Mouse (Mus musculus) mature B cell (primary cell): ENCODE results near the gene Plxnc1.

ENCODE experiments used
- in situ Hi-C: fragments of 300-500 bp; cut with MboI; formaldehyde crosslinking; loops from 2 replicates; pipeline ENCODE4 v1.14.3; 2019

Gene Plxnc1

DNA sequence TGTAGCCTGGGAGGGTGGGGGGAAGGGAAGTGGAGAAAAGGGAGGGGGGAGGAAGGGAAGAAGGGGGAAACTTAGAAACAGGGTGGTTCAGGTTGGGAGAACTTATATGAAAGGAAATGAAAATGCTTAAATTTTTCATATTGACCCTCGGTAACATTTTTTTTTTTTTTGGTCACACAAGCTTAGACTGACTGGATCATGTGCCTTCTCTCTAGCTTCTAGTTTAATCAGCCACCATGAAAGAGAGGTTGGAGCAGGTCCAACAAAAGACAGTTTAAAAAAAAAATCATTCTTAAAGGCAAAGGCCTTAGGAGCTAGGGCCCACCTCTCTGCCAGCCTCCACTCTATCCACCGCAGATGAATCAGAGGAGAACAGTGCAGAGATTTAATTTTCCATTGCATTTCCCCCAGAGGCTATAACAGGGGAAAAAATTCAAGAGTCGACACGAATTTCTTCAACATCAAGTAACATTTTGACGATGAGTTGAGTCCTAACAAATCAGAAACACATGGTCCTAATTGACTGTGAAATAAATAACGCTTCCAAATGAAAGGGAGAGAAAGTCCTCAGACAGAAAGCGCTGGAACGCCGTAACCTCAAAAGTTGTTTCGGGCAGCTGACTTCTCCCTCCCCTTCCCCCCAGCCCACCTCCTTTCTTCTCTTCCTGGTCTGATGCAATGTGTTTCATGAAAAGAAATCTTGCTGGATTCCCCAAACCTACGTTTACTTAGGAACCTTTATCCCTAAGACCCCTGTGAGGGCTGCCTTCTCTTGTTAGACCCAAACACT lies 120.5 kb downstream of the Plxnc1 start:
- in situ Hi-C loops: no loop called here

GRCm38 (mm10) chr10:94818781-94819665 lies 125.6 kb downstream of the Plxnc1 start:
- in situ Hi-C loops: no loop called here

DNA sequence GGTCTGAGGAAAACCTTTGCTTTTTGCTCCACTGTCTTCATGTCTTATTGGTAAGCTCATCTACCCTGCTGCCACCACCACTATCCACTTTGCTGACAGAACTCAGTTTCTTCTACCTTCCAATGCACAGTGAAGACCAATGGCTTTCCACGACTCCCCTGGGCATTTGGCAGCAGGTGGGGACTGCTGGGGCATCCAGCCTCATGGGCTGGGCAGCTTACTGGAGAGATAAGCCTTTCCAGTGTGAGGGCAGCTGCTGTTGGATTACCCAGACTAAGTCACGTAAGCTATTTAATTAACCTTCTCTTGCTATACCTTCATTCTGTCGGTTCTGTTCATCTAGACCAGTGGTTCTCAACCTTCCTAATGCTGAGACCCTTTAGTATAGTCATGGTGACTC lies 126.5 kb downstream of the Plxnc1 start:
- in situ Hi-C loops: no loop called here

DNA sequence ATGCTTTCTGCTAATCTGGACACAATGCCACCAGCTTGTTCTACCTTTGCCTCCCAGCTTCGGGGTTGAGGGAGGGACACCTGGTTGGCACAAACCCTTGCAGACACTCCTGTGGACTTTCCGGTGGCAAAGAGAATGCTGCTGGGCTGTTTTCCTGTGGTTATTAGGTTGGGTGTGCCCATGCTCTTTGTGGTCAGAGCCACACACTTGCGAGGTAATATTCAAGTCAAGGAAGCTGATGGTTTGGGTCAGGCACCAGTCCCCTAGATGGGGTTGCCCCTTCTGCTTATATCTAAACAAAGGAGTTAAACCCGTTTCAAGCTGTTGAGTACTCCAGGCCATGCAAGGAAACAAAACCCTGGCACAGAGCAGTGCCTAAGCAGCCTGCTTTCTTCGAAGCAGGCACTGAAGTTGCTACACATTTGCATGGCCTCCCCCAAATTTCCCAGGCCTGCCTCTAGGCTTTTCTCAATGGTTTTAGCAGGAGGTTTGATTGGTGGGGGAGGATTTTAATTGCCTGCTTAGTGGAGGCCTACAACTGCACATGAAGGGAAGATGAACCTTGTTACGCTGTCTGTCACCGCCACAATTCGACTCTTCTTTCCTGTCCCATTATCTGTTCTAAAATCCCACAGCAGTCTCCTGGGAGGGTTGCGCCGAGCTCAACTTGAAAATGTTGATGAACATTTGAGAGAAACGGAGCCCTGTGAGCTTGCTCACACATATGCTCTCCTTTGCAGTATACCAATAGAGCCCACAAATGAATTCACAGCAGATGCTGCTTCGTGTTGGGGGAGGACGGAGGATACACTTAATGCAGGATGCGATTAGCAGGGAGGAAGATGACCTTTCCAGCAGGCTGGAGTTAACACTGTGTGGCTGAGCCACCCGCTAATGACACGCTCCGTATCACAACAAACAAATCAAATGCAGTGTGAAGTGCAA lies 132.5 kb downstream of the Plxnc1 start:
- in situ Hi-C loops: no loop called here

DNA sequence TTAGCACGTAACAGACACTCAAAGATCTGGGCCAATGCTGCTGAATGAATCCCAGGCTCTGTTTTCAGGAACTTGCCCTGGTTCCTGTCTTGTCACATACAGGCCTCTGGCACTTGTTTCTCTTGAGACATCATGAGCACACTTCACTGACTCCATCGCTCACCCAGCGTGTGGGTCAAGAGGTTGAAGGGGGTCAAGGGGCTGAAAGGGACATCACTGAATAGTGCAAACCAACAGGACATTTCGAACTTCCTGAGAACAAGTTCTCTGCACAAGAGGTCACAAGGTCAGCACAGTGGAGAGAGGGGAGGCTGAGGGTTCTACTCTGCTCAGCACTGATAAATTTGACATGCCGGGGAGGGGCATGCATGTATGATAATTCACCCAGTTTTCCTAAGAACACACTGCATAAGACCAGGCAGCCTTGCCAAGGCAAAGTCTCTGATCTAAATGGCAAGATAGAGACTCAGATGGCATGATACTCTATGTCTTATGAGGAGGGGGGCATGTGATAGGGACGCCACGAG lies 134.6 kb downstream of the Plxnc1 start:
- in situ Hi-C loops: no loop called here

DNA sequence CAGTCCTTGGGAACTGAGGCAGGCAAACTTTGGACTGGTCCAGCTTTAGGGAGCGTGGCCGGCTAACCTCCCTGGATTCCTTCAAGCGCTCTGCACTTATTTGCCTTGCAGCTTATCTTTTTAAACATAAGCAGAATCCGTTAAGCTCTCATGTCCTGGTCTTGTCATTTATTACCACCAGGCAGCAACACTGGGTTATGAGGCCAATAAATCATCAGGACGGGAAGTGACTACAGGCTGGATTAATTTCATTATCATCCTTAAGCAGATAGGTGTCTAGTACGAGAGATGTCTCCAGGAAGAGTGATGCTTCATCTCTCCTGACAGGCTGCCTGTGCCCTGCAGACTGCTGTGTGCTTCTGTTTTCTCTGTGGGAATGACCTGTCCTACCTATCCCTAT lies 136.4 kb downstream of the Plxnc1 start:
- in situ Hi-C loops: no loop called here

DNA sequence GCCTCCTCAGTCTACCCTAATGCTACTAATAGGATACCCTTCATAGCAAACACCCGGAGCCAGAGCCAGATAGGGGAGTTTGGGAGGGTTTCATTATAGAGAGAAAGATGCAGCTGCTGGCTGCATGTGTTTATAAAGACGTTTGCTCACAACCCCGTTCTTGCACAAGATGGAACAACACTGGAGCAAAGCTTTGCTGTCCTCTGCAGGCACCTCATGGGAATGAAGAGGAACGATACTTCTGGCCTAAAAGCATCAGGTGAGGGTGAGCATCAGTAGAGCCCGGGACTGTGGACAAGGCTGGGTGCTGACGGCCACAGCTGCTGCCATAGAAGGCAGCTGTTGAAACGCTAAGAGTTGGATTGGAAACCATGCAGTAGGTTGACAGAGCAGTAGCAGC lies 137.3 kb downstream of the Plxnc1 start:
- in situ Hi-C loops: no loop called here

DNA sequence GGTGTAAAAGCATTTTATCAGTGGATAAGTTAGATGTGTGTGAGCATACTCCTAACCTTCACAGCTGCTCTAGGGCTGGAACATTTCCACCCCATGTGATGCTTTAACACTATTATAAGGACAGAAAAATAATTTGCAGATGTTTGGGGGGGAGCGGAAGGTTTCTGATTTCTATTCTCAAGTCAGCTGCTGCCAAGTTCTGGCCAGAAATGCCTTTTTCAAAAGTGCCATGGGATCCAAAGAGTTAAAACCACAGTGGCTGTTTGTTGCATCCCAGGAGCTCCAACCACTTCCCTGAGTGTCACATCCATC lies 139.8 kb downstream of the Plxnc1 start:
- in situ Hi-C loops: no loop called here

DNA sequence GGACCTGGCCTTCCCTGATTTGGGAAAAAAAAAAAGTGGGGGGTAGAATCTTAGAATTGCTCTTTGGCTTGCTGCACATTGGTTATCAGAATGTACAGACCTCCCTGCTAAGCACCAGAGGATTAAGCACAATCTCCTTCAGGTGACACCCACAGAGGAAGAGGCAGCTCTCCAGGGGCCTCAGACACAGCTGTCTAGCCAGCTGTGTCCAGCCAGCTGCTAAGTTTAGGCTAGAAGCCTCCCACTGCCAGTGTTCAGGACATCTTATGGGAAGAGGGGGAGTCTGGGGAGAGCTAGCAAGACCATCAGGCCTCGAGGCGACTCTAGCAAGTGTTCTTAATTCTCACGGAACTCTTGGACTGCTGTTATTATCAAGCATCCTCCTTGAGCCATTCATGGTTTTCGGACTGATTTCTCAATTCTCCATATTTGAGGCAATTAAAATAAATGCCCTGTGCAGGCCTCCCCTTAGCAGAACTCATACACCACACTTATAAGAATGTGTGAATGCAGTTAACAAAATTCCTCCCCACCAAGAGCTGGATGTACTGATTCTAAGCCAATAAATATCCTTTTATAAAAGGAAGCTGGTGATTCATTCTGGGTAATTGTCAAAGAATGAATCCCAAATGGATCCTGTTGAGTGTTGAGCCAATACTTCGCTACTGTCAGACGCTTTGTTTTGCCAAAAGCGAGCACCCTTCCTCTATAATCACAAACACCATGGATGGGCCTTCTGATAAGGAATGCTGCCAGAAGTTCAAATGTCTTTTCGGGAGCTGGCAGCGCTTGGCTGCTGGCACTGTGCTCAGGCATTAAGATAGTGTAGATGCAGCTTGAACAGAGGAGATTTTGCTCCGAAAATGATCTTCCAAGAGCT lies 140.4 kb downstream of the Plxnc1 start:
- in situ Hi-C loops: no loop called here

- in situ Hi-C loops: no loop called here
These were observed 143.8 kb downstream of the Plxnc1 start for GRCm38 (mm10) chr10:94800677-94801354.

DNA sequence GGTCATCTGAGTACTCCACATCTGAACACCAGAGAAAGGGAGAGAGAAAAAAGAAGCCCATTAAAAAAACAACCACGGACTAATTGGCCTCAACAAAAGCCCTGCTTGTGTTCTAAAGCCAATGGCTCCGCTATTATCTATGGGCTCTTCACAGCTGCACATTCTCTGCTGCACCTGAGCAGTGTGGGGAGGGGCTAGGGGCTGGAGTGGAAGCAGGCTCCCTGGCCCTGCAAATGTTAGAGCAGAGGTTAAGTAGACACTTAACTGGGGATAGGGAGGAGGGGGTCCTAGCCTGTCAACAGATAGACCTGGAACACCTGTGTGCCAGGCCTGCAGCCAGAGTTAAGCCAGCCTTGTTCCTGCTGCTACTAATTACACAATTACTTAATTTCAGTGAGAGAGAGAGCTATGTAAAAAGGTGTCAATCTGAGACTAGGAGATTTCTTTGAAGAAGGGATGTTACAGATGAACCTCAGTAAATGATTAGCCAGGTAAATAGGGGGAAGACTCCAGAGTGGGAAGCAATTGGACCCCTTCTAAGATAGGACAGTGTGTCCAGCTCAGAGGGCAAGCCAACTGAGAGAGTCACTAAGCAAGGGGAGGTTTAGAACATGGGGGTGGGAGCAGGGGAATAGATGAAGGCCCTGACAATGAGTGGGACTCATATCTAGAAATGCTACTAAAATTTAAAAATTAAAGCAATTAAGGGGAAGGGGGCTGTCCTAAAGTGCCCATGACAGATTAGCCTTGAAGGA lies 145.0 kb downstream of the Plxnc1 start:
- in situ Hi-C loops: no loop called here

DNA sequence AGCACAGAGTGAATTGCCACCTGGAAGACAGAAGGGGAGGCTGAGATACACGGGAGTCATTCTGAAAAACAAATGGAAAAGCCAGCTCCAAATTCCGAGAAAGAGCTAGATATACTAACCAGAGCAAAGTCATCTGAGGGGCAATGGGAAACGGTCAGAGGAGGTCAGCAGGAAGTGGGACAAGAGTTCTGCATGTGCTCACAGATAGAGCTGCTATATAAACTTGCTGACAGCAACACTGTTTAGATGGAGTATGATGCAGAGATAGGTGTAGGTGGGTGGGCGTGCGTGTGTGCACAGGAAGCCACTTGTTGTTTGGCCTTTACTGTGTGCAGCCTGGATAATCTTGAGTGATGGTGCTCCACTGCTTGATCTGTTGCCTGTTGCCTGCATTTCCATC lies 146.5 kb downstream of the Plxnc1 start:
- in situ Hi-C loops: no loop called here

- in situ Hi-C loops: no loop called here
These were observed 149.9 kb downstream of the Plxnc1 start for GRCm38 (mm10) chr10:94794666-94795244.

DNA sequence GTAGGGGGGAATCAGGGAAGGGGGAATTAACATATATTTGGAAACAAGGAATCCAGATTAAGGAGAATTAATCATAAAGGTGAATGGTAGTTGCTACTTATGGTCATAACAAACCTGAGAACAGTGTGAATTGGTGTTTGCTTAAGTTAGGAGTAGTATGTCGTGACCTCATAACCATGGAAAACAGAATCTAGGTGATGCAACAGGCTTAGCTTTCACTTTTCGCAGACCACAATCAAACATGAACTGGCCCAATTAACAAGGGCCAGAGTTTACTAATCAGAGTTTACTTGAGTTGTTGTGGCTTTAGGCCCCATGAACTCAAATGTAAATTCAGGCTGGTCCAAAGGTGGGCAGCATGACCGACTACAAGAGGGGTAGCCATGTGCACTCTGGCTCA lies 150.7 kb downstream of the Plxnc1 start:
- in situ Hi-C loops: no loop called here

DNA sequence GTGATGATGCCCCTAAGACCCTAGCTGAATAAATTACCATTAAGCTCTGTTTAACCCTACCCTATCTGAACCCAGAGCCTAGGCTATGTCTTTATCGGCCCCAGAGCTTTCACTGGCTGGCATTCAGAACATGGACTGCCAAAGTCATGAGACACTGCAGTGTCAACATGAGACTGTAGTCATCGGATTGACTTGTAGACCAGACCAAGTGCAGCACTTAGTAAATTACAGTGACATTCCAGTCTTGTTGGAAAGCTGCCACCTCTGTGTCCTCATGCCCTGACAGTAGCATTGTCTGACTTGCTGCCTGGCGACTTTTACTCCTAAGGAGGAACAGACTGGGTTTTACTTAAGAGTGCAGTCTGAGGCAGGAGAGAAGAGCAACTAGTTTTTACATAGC lies 155.4 kb downstream of the Plxnc1 start:
- in situ Hi-C loops: no loop called here

GRCm38 (mm10) chr10:94780618-94781262 lies 163.9 kb downstream of the Plxnc1 start:
- in situ Hi-C loops: no loop called here

DNA sequence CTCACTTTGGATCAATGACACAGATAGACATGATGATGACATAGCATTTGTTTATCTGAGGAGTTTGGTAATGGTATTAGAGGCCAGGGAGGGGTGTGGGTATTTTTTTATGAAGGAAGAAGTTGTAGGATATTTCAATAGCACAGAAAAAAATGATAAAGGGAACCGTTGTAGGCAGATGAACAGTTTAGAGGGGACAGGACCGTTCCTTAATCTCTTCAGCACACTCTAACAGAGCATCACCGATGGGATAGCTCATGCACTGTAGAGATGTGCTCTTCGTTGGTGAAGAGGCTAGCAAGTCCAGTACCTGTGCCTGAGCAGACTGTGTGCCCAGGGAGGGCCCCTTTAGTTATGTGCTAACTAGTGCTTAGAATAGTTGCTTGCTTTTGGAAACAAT lies 165.3 kb downstream of the Plxnc1 start:
- in situ Hi-C loops: no loop called here

GRCm38 (mm10) chr10:94777576-94777975 lies 167.1 kb downstream of the Plxnc1 start:
- in situ Hi-C loops: no loop called here

DNA sequence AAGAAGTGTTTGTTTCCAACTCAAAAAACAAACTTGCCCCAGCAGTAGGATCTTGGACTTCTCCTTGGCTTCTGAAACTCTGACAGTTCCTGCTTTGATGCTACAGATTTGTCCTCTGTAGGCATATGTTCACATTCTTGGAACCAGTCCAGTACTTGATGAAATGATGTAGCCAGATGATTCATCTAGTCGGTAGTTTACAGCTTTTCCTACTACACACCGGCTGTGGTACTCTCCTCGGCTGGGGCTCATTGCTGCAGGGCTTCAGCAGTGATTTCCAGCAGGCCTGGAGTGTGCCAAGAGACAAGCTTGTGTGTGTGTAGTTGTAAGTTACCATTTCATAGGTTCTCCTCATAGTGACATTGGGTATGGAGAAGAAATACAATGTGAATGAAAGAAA lies 173.1 kb downstream of the Plxnc1 start:
- in situ Hi-C loops: no loop called here
